Mouse (Mus musculus) limb, embryonic 15.5 days (tissue): Measurements from ENCODE around the gene Hao1. TPM values are rescaled to one million over a fixed set of nuclear protein-coding genes. Genes with fewer than 3 reads are reported as not detected.

Experiments used
- ATAC-seq: fragments of 200-750 bp; cut with Nextera tagmentation; 2 replicates; pipeline ENCODE4 v1.8.0; 2017; ENCODE audit warnings: low read depth, moderate TSS enrichment; ENCODE audit not compliant: insufficient number of reproducible peaks, low FRiP score, low TSS enrichment
- H3K27ac ChIP-seq: fragments of 300-500 bp; sonication (generic); 2 replicates; pipeline ENCODE4 v1.5.1; 2015; ENCODE audit warnings: moderate library complexity, mild to moderate bottlenecking, inconsistent platforms
- H3K27me3 ChIP-seq: fragments of 300-500 bp; sonication (generic); 2 replicates; pipeline ENCODE4 v1.6.1; 2015; ENCODE audit warnings: inconsistent platforms
- H3K36me3 ChIP-seq: fragments of 300-500 bp; sonication (generic); 2 replicates; pipeline ENCODE4 v1.6.1; 2015; ENCODE audit warnings: inconsistent platforms
- H3K4me1 ChIP-seq: fragments of 300-500 bp; sonication (generic); 2 replicates; pipeline ENCODE4 v1.6.1; 2015; ENCODE audit warnings: inconsistent platforms
- H3K4me2 ChIP-seq: fragments of 300-500 bp; sonication (generic); 2 replicates; pipeline ENCODE4 v1.6.1; 2015; ENCODE audit warnings: mild to moderate bottlenecking, inconsistent platforms
- H3K4me3 ChIP-seq: fragments of 300-500 bp; sonication (generic); 2 replicates; pipeline ENCODE4 v1.5.1; 2015; ENCODE audit warnings: mild to moderate bottlenecking, inconsistent platforms
- H3K9ac ChIP-seq: fragments of 300-500 bp; sonication (generic); 2 replicates; pipeline ENCODE4 v1.6.1; 2015; ENCODE audit warnings: inconsistent platforms
- H3K9me3 ChIP-seq: fragments of 300-500 bp; sonication (generic); 2 replicates; pipeline ENCODE4 v1.6.1; 2016; ENCODE audit warnings: inconsistent platforms
- WGBS: fragments of 180-500 bp; shearing (Covaris S2); methylation state at CpG from one replicate; pipeline ENCODE4 v1.1.7; 2015; 5-methylcytosine and 5-hydroxymethylcytosine counted together
- polyA plus RNA-seq: library from polyadenylated mRNA; unstranded; fragments of >200 nt; fragmentation: Nextera tagmentation; extraction: Ambion mirVana; gene quantifications from 2 replicates; pipeline ENCODE4 v1.2.1, GENCODE M21; 2015

The Hao1 gene
- polyA plus RNA-seq, 1 experiment from 2014 or later = 0.06 TPM

- Histone ChIP-seq H3K9ac (no peak overlapping the region), H3K4me2 (peak overlapping the region; percentile 23), H3K4me3 (no peak overlapping the region), H3K27ac (peak overlapping the region; percentile 70), H3K9me3 (no peaks in the 10 kb centered on the region), H3K36me3 (no peaks in the 10 kb centered on the region), H3K27me3 (no peaks in the 10 kb centered on the region), H3K4me1 (peaks cover 12% of the 10 kb centered on the region)
- peak; percentile 67; the same call in 1 of the 2 replicates for ATAC-seq
- WGBS = 41% methylated on average over 11 of the region's 11 CpGs
Measured at GRCm38 (mm10) chr2:134527419-134528114, 26.6 kb downstream of the Hao1 start.

DNA sequence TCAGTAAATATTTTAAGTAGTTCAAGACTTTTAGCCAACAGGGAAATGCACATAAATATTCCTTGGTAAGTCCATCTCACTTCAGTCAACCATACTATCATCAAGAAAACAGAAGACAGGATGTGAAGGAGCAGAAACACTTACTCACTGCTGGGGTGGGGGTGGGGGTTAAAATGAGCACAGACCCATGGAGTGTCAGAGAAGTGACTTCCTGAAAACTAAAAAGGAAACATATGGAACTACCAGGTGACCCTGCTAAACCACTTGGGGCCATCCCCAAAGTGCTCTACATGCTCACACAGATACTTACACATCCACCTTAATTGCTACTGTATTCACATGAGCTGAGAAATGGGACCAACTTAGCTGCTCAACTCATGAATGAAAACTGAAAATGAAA, 36.1 kb downstream of the Hao1 start:
- Histone ChIP-seq H3K4me3 (no peak overlapping the region), H3K27ac (no peak overlapping the region), H3K27me3 (no peaks in the 10 kb centered on the region), H3K9ac (no peak overlapping the region), H3K4me1 (no peaks in the 10 kb centered on the region), H3K36me3 (no peaks in the 10 kb centered on the region), H3K4me2 (no peak overlapping the region), H3K9me3 (no peaks in the 10 kb centered on the region)
- no peak for ATAC-seq

- H3K4me1 ChIP-seq = peaks cover 12% of the 10 kb centered on the region; the same call in 1 of the 2 replicates
- H3K4me2 ChIP-seq = no peak overlapping the region
- ATAC-seq = no peak
- WGBS = 81% methylated on average over 3 of the region's 3 CpGs
- H3K27ac ChIP-seq = no peak overlapping the region
- no peak overlapping the region for H3K4me3 ChIP-seq
- no peaks in the 10 kb centered on the region for H3K9me3 ChIP-seq
- no peaks in the 10 kb centered on the region for H3K27me3 ChIP-seq
- no peak overlapping the region for H3K9ac ChIP-seq
- H3K36me3 ChIP-seq = no peaks in the 10 kb centered on the region
Measured at GRCm38 (mm10) chr2:134499777-134500176, 54.4 kb downstream of the Hao1 start.

DNA sequence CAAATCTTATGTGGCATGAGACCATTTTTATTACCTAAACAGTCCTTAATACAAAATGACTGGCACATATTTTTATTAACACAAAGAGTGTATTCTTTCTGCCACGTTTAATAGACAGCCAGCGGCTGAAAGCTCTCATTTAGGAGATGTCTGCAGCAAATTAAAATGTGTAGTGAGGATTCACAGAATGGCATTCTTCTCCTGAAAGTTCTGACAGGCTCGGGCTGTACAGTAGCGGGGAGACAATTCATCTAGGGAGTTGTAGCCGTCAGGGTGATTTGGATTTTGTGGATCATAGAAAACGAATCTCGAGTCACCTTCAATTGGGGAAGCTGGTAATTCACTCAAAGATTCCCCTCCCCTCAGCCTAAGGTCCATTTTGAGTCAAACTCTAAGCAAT, 55.7 kb downstream of the Hao1 start:
- H3K4me3 ChIP-seq = no peak overlapping the region
- peaks cover 12% of the 10 kb centered on the region; the same call in 1 of the 2 replicates for H3K4me1 ChIP-seq
- ATAC-seq = no peak
- no peak overlapping the region for H3K9ac ChIP-seq
- WGBS = 47% methylated on average over 7 of the region's 7 CpGs
- no peaks in the 10 kb centered on the region for H3K27me3 ChIP-seq
- H3K27ac ChIP-seq = 0 out of 2 replicates have a peak overlapping the region, but pooled peaks have one; percentile 4
- no peaks in the 10 kb centered on the region for H3K36me3 ChIP-seq
- H3K9me3 ChIP-seq = no peaks in the 10 kb centered on the region
- no peak overlapping the region for H3K4me2 ChIP-seq

GRCm38 (mm10) chr2:134488671-134489070, 65.5 kb downstream of the Hao1 start:
- no peak for ATAC-seq
- 79% methylated on average over 6 of the region's 6 CpGs for WGBS
- no peak overlapping the region for H3K4me3 ChIP-seq
- H3K27me3 ChIP-seq = no peaks in the 10 kb centered on the region
- H3K4me1 ChIP-seq = 0 out of 2 replicates have a peak, but pooled peaks cover 3% of the 10 kb centered on the region
- H3K4me2 ChIP-seq = no peak overlapping the region
- no peak overlapping the region for H3K27ac ChIP-seq
- no peaks in the 10 kb centered on the region for H3K36me3 ChIP-seq
- H3K9me3 ChIP-seq = no peaks in the 10 kb centered on the region
- no peak overlapping the region for H3K9ac ChIP-seq

DNA sequence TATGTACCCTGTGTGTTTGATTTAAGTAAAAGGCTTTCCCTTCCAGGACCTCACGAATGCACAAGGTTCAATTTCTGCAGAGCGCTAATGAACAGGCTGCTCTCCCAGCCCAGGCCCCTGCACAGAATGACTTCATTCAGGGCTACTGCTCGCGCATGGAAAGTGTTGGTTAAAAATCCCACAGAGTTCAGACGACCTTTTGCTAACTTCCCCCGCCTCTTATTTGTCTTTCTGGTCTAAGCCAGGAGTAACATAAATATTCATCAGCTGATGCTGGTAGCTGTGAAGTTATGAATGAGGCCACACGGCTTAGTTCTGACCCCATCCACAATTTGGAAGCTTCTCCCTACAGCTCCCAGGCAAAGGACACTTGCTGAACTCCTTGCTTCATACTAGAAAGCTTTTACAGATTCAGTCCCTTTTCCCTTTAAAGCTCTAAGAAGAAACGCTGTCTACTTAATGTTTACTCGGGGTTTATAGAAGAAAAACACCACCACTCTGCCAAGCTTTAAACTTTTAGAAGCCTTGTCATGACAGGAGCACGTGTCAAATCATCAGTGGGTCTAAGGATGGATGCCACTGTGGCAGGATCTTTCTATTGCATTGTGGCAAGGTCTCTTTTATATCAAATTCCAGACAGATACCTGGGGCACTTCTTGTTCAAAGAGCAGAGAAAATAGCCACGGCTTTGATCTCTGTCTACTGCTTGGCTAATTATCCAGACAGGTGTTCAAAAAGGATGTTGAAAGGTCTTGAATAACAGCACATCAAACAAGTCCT, 67.9 kb downstream of the Hao1 start:
- H3K27me3 ChIP-seq = no peaks in the 10 kb centered on the region
- no peak for ATAC-seq

GRCm38 (mm10) chr2:134482683-134483082, 71.5 kb downstream of the Hao1 start:
- no peaks in the 10 kb centered on the region for H3K27me3 ChIP-seq
- H3K9ac ChIP-seq = no peak overlapping the region
- WGBS = 30% methylated on average over 4 of the region's 4 CpGs
- ATAC-seq = no peak
- H3K4me3 ChIP-seq = no peak overlapping the region
- H3K9me3 ChIP-seq = no peaks in the 10 kb centered on the region
- H3K4me1 ChIP-seq = 0 out of 2 replicates have a peak, but pooled peaks cover 3% of the 10 kb centered on the region
- no peak overlapping the region for H3K4me2 ChIP-seq
- H3K36me3 ChIP-seq = no peaks in the 10 kb centered on the region
- no peak overlapping the region for H3K27ac ChIP-seq

More for the DNA sequence above, 67.9 kb downstream of the Hao1 start:
- Histone ChIP-seq H3K27ac (no peak overlapping the region), H3K4me3 (no peak overlapping the region), H3K9me3 (no peaks in the 10 kb centered on the region), H3K4me2 (no peak overlapping the region), H3K4me1 (0 out of 2 replicates have a peak, but pooled peaks cover 3% of the 10 kb centered on the region), H3K36me3 (no peaks in the 10 kb centered on the region), H3K9ac (no peak overlapping the region)
- 30% methylated on average over 11 of the region's 11 CpGs for WGBS

- 9% methylated on average over 8 of the region's 8 CpGs for WGBS
- Histone ChIP-seq H3K9me3 (no peaks in the 10 kb centered on the region), H3K4me2 (no peak overlapping the region), H3K4me3 (no peak overlapping the region), H3K27me3 (no peaks in the 10 kb centered on the region), H3K27ac (no peak overlapping the region), H3K4me1 (0 out of 2 replicates have a peak, but pooled peaks cover 3% of the 10 kb centered on the region), H3K36me3 (no peaks in the 10 kb centered on the region), H3K9ac (no peak overlapping the region)
- ATAC-seq = no peak
Measured at GRCm38 (mm10) chr2:134481759-134482158, 72.4 kb downstream of the Hao1 start.

GRCm38 (mm10) chr2:134481174-134481573, 73.0 kb downstream of the Hao1 start:
- WGBS = 81% methylated on average over 6 of the region's 6 CpGs
- no peak overlapping the region for H3K4me2 ChIP-seq
- no peaks in the 10 kb centered on the region for H3K36me3 ChIP-seq
- no peak overlapping the region for H3K27ac ChIP-seq
- H3K9ac ChIP-seq = no peak overlapping the region
- no peak overlapping the region for H3K4me3 ChIP-seq
- H3K27me3 ChIP-seq = no peaks in the 10 kb centered on the region
- no peaks in the 10 kb centered on the region for H3K9me3 ChIP-seq
- H3K4me1 ChIP-seq = 0 out of 2 replicates have a peak, but pooled peaks cover 3% of the 10 kb centered on the region
- no peak for ATAC-seq

- Histone ChIP-seq H3K4me1 (no peaks in the 10 kb centered on the region), H3K9ac (no peak overlapping the region), H3K27me3 (no peaks in the 10 kb centered on the region), H3K27ac (no peak overlapping the region), H3K9me3 (no peaks in the 10 kb centered on the region), H3K4me2 (no peak overlapping the region), H3K4me3 (no peak overlapping the region), H3K36me3 (no peaks in the 10 kb centered on the region)
- no peak for ATAC-seq
- 74% methylated on average over 2 of the region's 2 CpGs for WGBS
Measured at GRCm38 (mm10) chr2:134465132-134465531, 89.0 kb downstream of the Hao1 start.

- Histone ChIP-seq H3K36me3 (no peaks in the 10 kb centered on the region), H3K9ac (no peak overlapping the region), H3K27me3 (no peaks in the 10 kb centered on the region), H3K4me3 (no peak overlapping the region), H3K4me1 (no peaks in the 10 kb centered on the region), H3K27ac (no peak overlapping the region), H3K4me2 (no peak overlapping the region), H3K9me3 (no peaks in the 10 kb centered on the region)
- 73% methylated on average over 6 of the region's 6 CpGs for WGBS
- no peak for ATAC-seq
Measured at GRCm38 (mm10) chr2:134462321-134462720, 91.8 kb downstream of the Hao1 start.

GRCm38 (mm10) chr2:134460831-134461230, 93.3 kb downstream of the Hao1 start:
- no peak overlapping the region for H3K9ac ChIP-seq
- H3K4me2 ChIP-seq = no peak overlapping the region
- H3K4me3 ChIP-seq = no peak overlapping the region
- no peaks in the 10 kb centered on the region for H3K4me1 ChIP-seq
- 46% methylated on average over 5 of the region's 5 CpGs for WGBS
- ATAC-seq = 0 out of 2 replicates have a peak, but pooled peaks have one; percentile 55
- H3K36me3 ChIP-seq = no peaks in the 10 kb centered on the region
- H3K27me3 ChIP-seq = no peaks in the 10 kb centered on the region
- peak overlapping the region; percentile 62 for H3K27ac ChIP-seq
- H3K9me3 ChIP-seq = no peaks in the 10 kb centered on the region
